Mouse (Mus musculus) left cerebral cortex, adult 9 months (tissue): ENCODE measurements at regions not wholly inside any gene's neighbourhood (a gene's known extent, or its start where the extent isn't known, plus 50 kb on each side); places are given as distances from the start of the nearest gene placed in this dataset.
A peak's percentile ranks its signal among the peaks of the same experiment; 100 is the strongest.

Experiments
- DNase-seq, 2 experiments: peaks; one replicate each; pipeline ENCODE4 v3.0.0; 2022; ENCODE audit warnings: low spot score in 2 of 2

GRCm38 (mm10) chr16:80196302-80196701 is 1004.2 kb upstream of the Ncam2 start:
- DNase-seq, result no peak

GRCm38 (mm10) chr16:80202811-80203210 is 997.7 kb upstream of the Ncam2 start:
- no peak for DNase-seq

GRCm38 (mm10) chr16:80212769-80213168 is 987.7 kb upstream of the Ncam2 start:
- DNase-seq, result no peak

- peak in 1 of 2 experiments; percentile 33 for DNase-seq
Observed at GRCm38 (mm10) chr16:80255441-80255840, 945.1 kb upstream of the Ncam2 start.

- no peak for DNase-seq
Observed at GRCm38 (mm10) chr16:80266151-80266617, 934.3 kb upstream of the Ncam2 start.

GRCm38 (mm10) chr16:80272291-80273123 is 928.0 kb upstream of the Ncam2 start:
- no peak for DNase-seq
